Mouse (Mus musculus) erythroblast, embryonic 14.5 days (primary cell): ENCODE results near the gene 4930453N24Rik. TPM values are rescaled to one million over a fixed set of nuclear protein-coding genes. Genes with fewer than 3 reads are reported as not detected.
A peak's percentile ranks its signal among the peaks of the same experiment; 100 is the strongest.

Source experiments
- H3K27me3 ChIP-seq: 2 replicates; pipeline ENCODE4 v1.6.1; 2012; ENCODE audit warnings: inconsistent platforms; ENCODE audit not compliant: control insufficient read depth
- H3K36me3 ChIP-seq: 2 replicates; pipeline ENCODE4 v1.6.1; 2012; ENCODE audit warnings: mild to moderate bottlenecking, inconsistent platforms; ENCODE audit not compliant: control insufficient read depth
- H3K4me1 ChIP-seq: 2 replicates; pipeline ENCODE4 v1.6.1; 2012; ENCODE audit warnings: inconsistent platforms; ENCODE audit not compliant: control insufficient read depth
- H3K4me3 ChIP-seq: replicated peaks from 2 replicates; pipeline ENCODE3; 2012; ENCODE audit warnings: moderate library complexity, mild to moderate bottlenecking, inconsistent platforms
- H3K9me3 ChIP-seq: 2 replicates; pipeline ENCODE4 v1.6.1; 2012; ENCODE audit warnings: low read length, inconsistent platforms, mixed read lengths; ENCODE audit not compliant: control insufficient read depth
- GATA1 ChIP-seq: IDR thresholded peaks from 2 replicates; pipeline ENCODE4 v1.6.1; 2012; ENCODE audit warnings: low read length, inconsistent platforms, mixed read lengths
- TAL1 ChIP-seq: IDR thresholded peaks from 3 replicates; pipeline ENCODE4 v1.6.1; 2012; ENCODE audit warnings: low read length, inconsistent platforms, mixed read lengths
- polyA plus RNA-seq: library from polyadenylated mRNA; stranded (reverse); fragments of >175 nt; gene quantifications from 2 replicates; pipeline ENCODE4 v1.2.3, GENCODE M21; 2012

Gene 4930453N24Rik
- polyA plus RNA-seq = 0.39 and 0.60 TPM in 2 replicates

GRCm38 (mm10) chr16:64770521-64771430, at the start of gene 4930453N24Rik:
Gene 4930453N24Rik (minus strand): TSS chr16:64771161.
- Histone ChIP-seq H3K4me1 (peaks cover 12% of the 10 kb centered on the region), H3K36me3 (peaks cover 12% of the 10 kb centered on the region), H3K27me3 (no peaks in the 10 kb centered on the region; the same call in 1 of the 2 replicates), H3K4me3 (peak within 1 kb of the TSS; percentile 91), H3K9me3 (no peaks in the 10 kb centered on the region)
- no peak for TF ChIP-seq GATA1

DNA sequence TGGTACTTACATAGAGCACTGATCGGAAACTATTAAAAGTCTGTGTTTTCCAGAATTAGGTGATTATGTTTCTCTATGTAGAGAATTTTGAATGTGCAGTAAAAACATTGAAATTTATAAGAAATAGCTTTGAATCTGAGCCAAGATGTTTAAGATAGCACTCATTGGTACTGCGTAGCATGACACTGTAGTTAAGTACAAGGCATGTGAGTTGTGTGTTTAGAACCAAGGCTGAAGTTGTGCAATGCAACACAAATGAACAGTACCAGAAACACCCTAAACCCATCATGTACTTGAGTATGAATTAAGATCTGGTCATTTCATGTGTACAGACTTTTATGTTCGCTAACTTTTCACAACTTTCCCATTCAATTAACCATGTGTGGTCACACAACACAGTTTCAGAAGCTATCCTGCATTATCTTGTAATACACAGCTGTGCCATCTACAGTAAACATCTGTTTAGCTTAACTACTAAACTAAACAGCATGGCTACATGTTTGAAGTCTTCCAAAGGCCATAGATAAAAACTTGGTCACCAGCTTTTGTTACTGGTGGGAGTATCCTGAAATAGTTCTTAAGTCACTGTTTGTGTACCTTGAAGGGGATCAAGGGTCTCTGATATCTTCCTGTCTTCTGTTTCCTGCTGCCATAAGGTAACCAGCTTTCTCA, 46.3 kb upstream of the 4930453N24Rik start:
- no peak for TF ChIP-seq TAL1
- TF ChIP-seq GATA1 = no peak
- Histone ChIP-seq H3K27me3 (no peaks in the 10 kb centered on the region), H3K4me3 (no peak overlapping the region), H3K36me3 (peaks cover 15% of the 10 kb centered on the region), H3K4me1 (peaks cover 8% of the 10 kb centered on the region), H3K9me3 (no peaks in the 10 kb centered on the region)

- peaks cover 3% of the 10 kb centered on the region; the same call in 1 of the 2 replicates for H3K4me1 ChIP-seq
- peaks cover 12% of the 10 kb centered on the region for H3K36me3 ChIP-seq
- no peak overlapping the region for H3K4me3 ChIP-seq
- TF ChIP-seq GATA1 (no peak), TAL1 (no peak)
- no peaks in the 10 kb centered on the region for H3K9me3 ChIP-seq
- H3K27me3 ChIP-seq = no peaks in the 10 kb centered on the region
Measured at GRCm38 (mm10) chr16:64803041-64803440, 32.1 kb upstream of the 4930453N24Rik start.

- no peak for TF ChIP-seq TAL1
- no peak for TF ChIP-seq GATA1
- Histone ChIP-seq H3K4me1 (peaks cover 3% of the 10 kb centered on the region; the same call in 1 of the 2 replicates), H3K27me3 (no peaks in the 10 kb centered on the region), H3K36me3 (peaks cover 12% of the 10 kb centered on the region), H3K9me3 (no peaks in the 10 kb centered on the region), H3K4me3 (no peak overlapping the region)
Measured at GRCm38 (mm10) chr16:64801638-64802037, 30.7 kb upstream of the 4930453N24Rik start.

GRCm38 (mm10) chr16:64800393-64800792, 29.4 kb upstream of the 4930453N24Rik start:
- no peaks in the 10 kb centered on the region for H3K9me3 ChIP-seq
- H3K4me1 ChIP-seq = peaks cover 3% of the 10 kb centered on the region; the same call in 1 of the 2 replicates
- H3K27me3 ChIP-seq = no peaks in the 10 kb centered on the region
- TF ChIP-seq TAL1 (no peak), GATA1 (no peak)
- H3K4me3 ChIP-seq = no peak overlapping the region
- H3K36me3 ChIP-seq = peaks cover 8% of the 10 kb centered on the region

DNA sequence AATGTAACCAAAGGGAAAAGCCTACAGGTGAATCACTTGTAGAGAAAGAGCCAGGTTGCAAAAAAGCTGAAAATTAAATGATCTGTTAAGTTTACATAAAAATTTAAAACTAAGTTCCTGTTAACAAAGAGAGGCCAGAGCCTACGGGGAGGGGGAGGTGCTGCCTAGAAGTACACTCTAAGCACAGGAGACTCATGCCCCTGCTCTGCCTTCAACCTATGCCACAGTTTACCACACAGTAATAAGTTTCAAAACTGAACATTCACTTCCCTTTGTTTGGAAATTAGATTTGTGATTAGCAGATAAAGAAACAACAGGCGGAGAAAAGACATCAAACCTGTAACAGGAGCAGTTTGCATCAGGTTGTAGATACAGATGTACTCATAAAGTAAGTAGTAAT, 23.8 kb upstream of the 4930453N24Rik start:
- Histone ChIP-seq H3K36me3 (peaks cover 6% of the 10 kb centered on the region), H3K9me3 (no peaks in the 10 kb centered on the region), H3K27me3 (no peaks in the 10 kb centered on the region), H3K4me3 (no peak overlapping the region), H3K4me1 (no peaks in the 10 kb centered on the region)
- TF ChIP-seq TAL1 (no peak), GATA1 (no peak)

- H3K9me3 ChIP-seq = no peaks in the 10 kb centered on the region
- H3K4me1 ChIP-seq = no peaks in the 10 kb centered on the region
- H3K4me3 ChIP-seq = no peak overlapping the region
- H3K36me3 ChIP-seq = peaks cover 31% of the 10 kb centered on the region
- TF ChIP-seq GATA1 = no peak
- no peak for TF ChIP-seq TAL1
- no peaks in the 10 kb centered on the region for H3K27me3 ChIP-seq
Measured at GRCm38 (mm10) chr16:64789706-64790105, 18.7 kb upstream of the 4930453N24Rik start.

DNA sequence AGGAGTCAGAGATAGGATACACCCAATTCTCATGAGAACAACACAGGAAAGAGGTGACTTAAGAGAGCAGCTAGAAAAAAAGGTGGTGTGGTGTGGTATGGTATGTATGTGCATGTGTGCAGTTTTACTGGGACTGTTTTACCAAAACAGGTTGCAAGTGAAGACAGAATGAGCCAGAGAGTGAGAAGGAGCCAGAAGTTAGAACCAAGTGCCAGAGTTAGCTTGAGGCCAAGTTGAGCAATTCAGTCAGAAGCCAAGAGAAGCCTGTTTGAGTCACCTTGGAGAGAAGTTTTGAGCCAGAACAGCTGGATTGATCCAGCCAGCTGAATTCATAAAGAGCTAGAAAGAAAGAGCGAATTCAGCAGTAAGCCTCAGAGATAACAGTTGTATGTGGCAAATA, 4.6 kb upstream of the 4930453N24Rik start:
- no peaks in the 10 kb centered on the region; the same call in 1 of the 2 replicates for H3K27me3 ChIP-seq
- no peaks in the 10 kb centered on the region for H3K36me3 ChIP-seq
- H3K4me3 ChIP-seq = no peak overlapping the region
- TF ChIP-seq GATA1 (no peak), TAL1 (no peak)
- H3K9me3 ChIP-seq = no peaks in the 10 kb centered on the region
- H3K4me1 ChIP-seq = peaks cover 6% of the 10 kb centered on the region

DNA sequence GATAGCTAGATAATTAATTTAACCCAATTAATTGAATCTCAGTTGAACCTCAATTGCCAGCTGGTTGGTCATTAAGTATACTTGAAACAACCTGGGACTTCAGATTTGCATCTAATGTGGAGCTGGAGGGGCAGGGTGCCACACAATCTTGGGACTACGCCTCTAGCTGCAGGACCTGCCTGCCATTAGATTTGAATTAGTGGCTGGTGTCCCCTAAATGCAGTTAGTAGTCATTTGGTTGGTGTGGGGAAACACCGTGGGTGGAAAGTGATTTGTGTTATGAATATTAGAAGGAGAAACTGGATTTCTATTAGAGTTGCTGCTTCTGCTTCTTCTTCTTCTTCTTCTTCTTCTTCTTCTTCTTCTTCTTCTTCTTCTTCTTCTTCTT, 464 bp upstream of the 4930453N24Rik start:
- H3K9me3 ChIP-seq = no peaks in the 10 kb centered on the region
- no peaks in the 10 kb centered on the region; the same call in 1 of the 2 replicates for H3K27me3 ChIP-seq
- H3K36me3 ChIP-seq = peaks cover 6% of the 10 kb centered on the region
- H3K4me1 ChIP-seq = peaks cover 12% of the 10 kb centered on the region
- no peak for TF ChIP-seq TAL1
- TF ChIP-seq GATA1 = no peak
- peak overlapping the region; percentile 91 for H3K4me3 ChIP-seq
